Mouse (Mus musculus) limb, embryonic 13.5 days (tissue): Measurements from ENCODE around the gene Uts2r. TPM values are rescaled to one million over a fixed set of nuclear protein-coding genes. Genes with fewer than 3 reads are reported as not detected.

Experiments used
- ATAC-seq: fragments of 200-750 bp; cut with Nextera tagmentation; 2 replicates; pipeline ENCODE4 v1.8.0; 2017; ENCODE audit warnings: low read depth, moderate number of reproducible peaks, moderate TSS enrichment; ENCODE audit not compliant: low FRiP score
- H3K27ac ChIP-seq: fragments of 300-500 bp; sonication (generic); 2 replicates; pipeline ENCODE4 v1.5.1; 2015; ENCODE audit warnings: inconsistent platforms, mild to moderate bottlenecking, moderate library complexity
- H3K27me3 ChIP-seq: fragments of 300-500 bp; sonication (generic); 2 replicates; pipeline ENCODE4 v1.6.1; 2015; ENCODE audit warnings: mild to moderate bottlenecking, inconsistent platforms
- H3K36me3 ChIP-seq: fragments of 300-500 bp; sonication (generic); 2 replicates; pipeline ENCODE4 v1.6.1; 2015; ENCODE audit warnings: inconsistent platforms, mild to moderate bottlenecking, moderate library complexity
- H3K4me1 ChIP-seq: fragments of 300-500 bp; sonication (generic); 2 replicates; pipeline ENCODE4 v1.6.1; 2015; ENCODE audit warnings: inconsistent platforms
- H3K4me2 ChIP-seq: fragments of 300-500 bp; sonication (generic); replicated peaks from 2 replicates; pipeline ENCODE4 v1.6.1; 2015; ENCODE audit warnings: inconsistent platforms, mild to moderate bottlenecking, moderate library complexity
- H3K4me3 ChIP-seq: fragments of 300-500 bp; sonication (generic); 2 replicates; pipeline ENCODE4 v1.5.1; 2015; ENCODE audit warnings: moderate library complexity, mild to moderate bottlenecking, inconsistent platforms
- H3K9ac ChIP-seq: fragments of 300-500 bp; sonication (generic); 2 replicates; pipeline ENCODE4 v1.6.1; 2015; ENCODE audit warnings: mild to moderate bottlenecking, inconsistent platforms
- H3K9me3 ChIP-seq: fragments of 300-500 bp; sonication (generic); 2 replicates; pipeline ENCODE4 v1.6.1; 2016; ENCODE audit warnings: inconsistent platforms
- WGBS: fragments of 180-500 bp; shearing (Covaris S2); methylation state at CpG from one replicate; pipeline ENCODE4 v1.1.7; 2015; 5-methylcytosine and 5-hydroxymethylcytosine counted together
- polyA plus RNA-seq: library from polyadenylated mRNA; unstranded; fragments of >200 nt; fragmentation: Nextera tagmentation; extraction: Ambion mirVana; gene quantifications from 2 replicates; pipeline ENCODE4 v1.2.1, GENCODE M21; 2015

Uts2r gene
- polyA plus RNA-seq, 1 experiment from 2014 or later = 1.3 TPM

- H3K36me3 ChIP-seq = no peaks in the 10 kb centered on the region
- WGBS = 52% methylated on average over 1 of the region's 1 CpGs
Observed at GRCm38 (mm10) chr11:121129616-121130015, 30.5 kb upstream of the Uts2r start.

DNA sequence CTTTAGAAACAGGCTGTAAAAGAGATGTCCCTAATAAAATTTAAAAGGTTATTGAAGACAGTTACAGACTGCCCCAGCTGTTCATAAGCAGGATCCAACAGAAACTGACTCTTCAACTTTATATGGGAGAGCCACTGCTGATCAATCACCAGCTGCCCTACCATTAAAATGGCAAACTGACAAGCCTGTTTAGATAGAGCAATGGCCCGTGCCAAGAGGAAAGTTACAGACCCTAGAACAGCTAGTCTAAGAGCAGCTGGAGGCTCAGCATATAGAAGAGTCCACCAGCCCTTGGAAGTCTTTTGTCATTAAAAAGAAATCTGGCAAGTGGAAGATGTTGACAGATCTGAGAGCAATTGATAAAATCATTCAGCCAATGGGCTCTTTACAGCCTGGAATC lies 25.5 kb upstream of the Uts2r start:
- Histone ChIP-seq H3K27ac (no peak overlapping the region), H3K9me3 (no peaks in the 10 kb centered on the region), H3K4me2 (no peak overlapping the region), H3K4me3 (no peak overlapping the region), H3K27me3 (no peaks in the 10 kb centered on the region), H3K36me3 (no peaks in the 10 kb centered on the region), H3K9ac (no peak overlapping the region), H3K4me1 (no peaks in the 10 kb centered on the region)
- WGBS = 45% methylated on average over 1 of the region's 1 CpGs
- ATAC-seq = no peak

More at GRCm38 (mm10) chr11:121129616-121130015, 30.5 kb upstream of the Uts2r start:
- H3K27me3 ChIP-seq = no peaks in the 10 kb centered on the region
- no peaks in the 10 kb centered on the region for H3K4me1 ChIP-seq
- no peak for ATAC-seq
- no peak overlapping the region for H3K9ac ChIP-seq
- no peak overlapping the region for H3K27ac ChIP-seq
- no peaks in the 10 kb centered on the region for H3K9me3 ChIP-seq
- no peak overlapping the region for H3K4me2 ChIP-seq
- no peak overlapping the region for H3K4me3 ChIP-seq

- H3K36me3 ChIP-seq = no peaks in the 10 kb centered on the region
- no peaks in the 10 kb centered on the region for H3K4me1 ChIP-seq
- no peak overlapping the region for H3K4me3 ChIP-seq
- no peaks in the 10 kb centered on the region for H3K9me3 ChIP-seq
- no peak overlapping the region for H3K9ac ChIP-seq
- H3K27ac ChIP-seq = no peak overlapping the region
- ATAC-seq = no peak
- no peak overlapping the region for H3K4me2 ChIP-seq
- WGBS = 91% methylated on average over 5 of the region's 5 CpGs
- no peaks in the 10 kb centered on the region for H3K27me3 ChIP-seq
Observed at GRCm38 (mm10) chr11:121137682-121138081, 22.4 kb upstream of the Uts2r start.

GRCm38 (mm10) chr11:121138732-121139131 lies 21.3 kb upstream of the Uts2r start:
- Histone ChIP-seq H3K9ac (no peak overlapping the region; the same call in 1 of the 2 replicates), H3K9me3 (no peaks in the 10 kb centered on the region), H3K4me2 (no peak overlapping the region), H3K27ac (no peak overlapping the region), H3K4me1 (no peaks in the 10 kb centered on the region), H3K27me3 (no peaks in the 10 kb centered on the region), H3K4me3 (no peak overlapping the region), H3K36me3 (no peaks in the 10 kb centered on the region)
- ATAC-seq = no peak
- 48% methylated on average over 6 of the region's 6 CpGs for WGBS

GRCm38 (mm10) chr11:121143325-121144015 lies 16.6 kb upstream of the Uts2r start:
- H3K27ac ChIP-seq = no peak overlapping the region
- 78% methylated on average over 9 of the region's 9 CpGs for WGBS
- ATAC-seq = no peak

GRCm38 (mm10) chr11:121145865-121146264 lies 14.2 kb upstream of the Uts2r start, which contains the start of gene Tex19.1:
Gene Tex19.1, plus strand, starts transcription at chr11:121146143.
- 88% methylated on average over 22 of the region's 22 CpGs for WGBS
- Histone ChIP-seq H3K4me2 (no peak within 1 kb of the TSS), H3K9me3 (no peaks in the 10 kb centered on the region), H3K4me3 (no peak within 1 kb of the TSS), H3K27ac (no peak within 1 kb of the TSS), H3K4me1 (no peaks in the 10 kb centered on the region), H3K27me3 (no peaks in the 10 kb centered on the region), H3K36me3 (no peaks in the 10 kb centered on the region), H3K9ac (no peak within 1 kb of the TSS)
- ATAC-seq = no peak

More at GRCm38 (mm10) chr11:121143325-121144015, 16.6 kb upstream of the Uts2r start:
- no peak overlapping the region for H3K4me3 ChIP-seq
- H3K9ac ChIP-seq = no peak overlapping the region
- H3K36me3 ChIP-seq = no peaks in the 10 kb centered on the region
- H3K4me1 ChIP-seq = no peaks in the 10 kb centered on the region
- no peaks in the 10 kb centered on the region for H3K27me3 ChIP-seq
- no peak overlapping the region for H3K4me2 ChIP-seq
- no peaks in the 10 kb centered on the region for H3K9me3 ChIP-seq

DNA sequence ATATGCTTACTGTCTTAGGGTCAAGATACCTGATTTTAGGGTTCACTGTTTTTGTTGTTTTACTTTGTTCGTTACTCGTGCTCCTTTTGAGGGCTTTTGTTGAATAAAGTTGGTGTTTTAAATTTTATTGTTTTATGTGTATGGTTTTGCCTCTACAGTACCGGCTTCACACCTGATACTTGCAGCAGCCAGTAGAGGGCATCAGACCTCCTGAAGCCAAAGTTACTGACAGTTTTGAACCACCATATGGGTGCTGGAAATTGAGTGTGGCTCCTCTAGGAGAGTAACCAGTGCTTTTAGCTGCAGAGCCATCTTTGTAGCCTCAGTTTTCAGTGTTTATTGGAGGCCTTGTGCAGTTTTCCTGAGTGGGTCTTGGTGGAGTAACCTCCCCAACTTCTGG lies 11.9 kb upstream of the Uts2r start:
- Histone ChIP-seq H3K4me3 (no peak overlapping the region), H3K4me2 (no peak overlapping the region), H3K9ac (no peak overlapping the region), H3K4me1 (no peaks in the 10 kb centered on the region), H3K27me3 (0 out of 2 replicates have a peak, but pooled peaks cover 4% of the 10 kb centered on the region), H3K27ac (no peak overlapping the region), H3K36me3 (no peaks in the 10 kb centered on the region), H3K9me3 (no peaks in the 10 kb centered on the region)
- WGBS = 78% methylated on average over 3 of the region's 3 CpGs
- ATAC-seq = no peak

DNA sequence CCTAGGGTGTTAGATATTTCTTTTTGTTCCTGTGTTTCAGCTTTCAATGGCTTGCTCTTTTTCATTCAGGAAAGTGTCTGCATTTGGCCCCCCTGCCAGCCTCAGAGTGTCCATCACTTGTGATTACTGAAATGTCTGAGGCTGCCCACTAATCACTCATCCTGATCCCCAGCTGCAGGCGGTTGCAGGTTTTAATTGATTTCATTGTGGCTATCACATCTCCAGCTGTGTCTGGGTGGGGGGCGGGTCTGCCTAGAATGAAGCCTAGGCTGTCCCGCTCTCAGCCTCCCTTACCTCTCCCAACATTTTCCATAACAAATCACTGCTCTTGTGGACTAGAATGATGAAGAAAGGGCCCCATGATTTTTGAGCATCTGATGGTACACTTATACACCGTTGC lies 5.9 kb upstream of the Uts2r start:
- Histone ChIP-seq H3K9me3 (no peaks in the 10 kb centered on the region), H3K9ac (no peak overlapping the region), H3K4me2 (no peak overlapping the region), H3K36me3 (no peaks in the 10 kb centered on the region), H3K27me3 (peaks cover 54% of the 10 kb centered on the region), H3K27ac (no peak overlapping the region), H3K4me3 (no peak overlapping the region), H3K4me1 (peaks cover 10% of the 10 kb centered on the region)
- 46% methylated on average over 4 of the region's 4 CpGs for WGBS
- no peak for ATAC-seq

DNA sequence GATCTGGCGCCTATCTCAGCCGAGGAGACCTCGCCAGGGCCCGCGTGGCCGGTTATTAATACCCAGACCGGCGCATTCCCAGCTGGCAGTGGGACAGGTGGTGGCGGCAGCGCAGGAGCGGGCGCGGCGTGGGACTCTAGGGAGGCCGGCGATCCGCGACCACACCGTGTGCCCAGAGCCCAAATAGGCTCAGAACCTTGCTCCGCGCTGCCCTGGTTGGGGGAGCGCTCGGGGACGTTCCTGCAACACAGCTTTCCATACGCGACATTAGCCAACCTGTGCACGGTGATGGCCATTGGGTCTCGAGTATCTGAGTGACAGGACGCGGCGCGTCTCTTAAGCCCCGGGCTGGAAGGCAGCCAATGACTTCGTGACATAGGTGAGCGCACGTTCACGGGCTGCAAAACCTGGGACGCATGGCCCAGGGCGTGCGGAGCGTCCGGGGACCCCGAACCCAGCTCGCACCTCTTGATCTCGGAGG lies 3.6 kb upstream of the Uts2r start:
- Histone ChIP-seq H3K4me2 (peak overlapping the region; percentile 71), H3K27me3 (peaks cover 54% of the 10 kb centered on the region), H3K4me1 (peaks cover 10% of the 10 kb centered on the region), H3K36me3 (no peaks in the 10 kb centered on the region), H3K9ac (peak overlapping the region; percentile 43; the same call in 1 of the 2 replicates), H3K4me3 (peak overlapping the region; percentile 42), H3K9me3 (no peaks in the 10 kb centered on the region), H3K27ac (no peak overlapping the region)
- peak; percentile 66 for ATAC-seq
- WGBS = 2% methylated on average over 45 of the region's 45 CpGs

GRCm38 (mm10) chr11:121160636-121161346 lies 720 bp downstream of the Uts2r start:
- Histone ChIP-seq H3K9me3 (no peaks in the 10 kb centered on the region), H3K4me3 (no peak overlapping the region), H3K27me3 (peaks cover 25% of the 10 kb centered on the region), H3K36me3 (no peaks in the 10 kb centered on the region), H3K27ac (no peak overlapping the region), H3K9ac (no peak overlapping the region), H3K4me2 (no peak overlapping the region), H3K4me1 (peaks cover 10% of the 10 kb centered on the region)
- ATAC-seq = no peak
- 87% methylated on average over 26 of the region's 26 CpGs for WGBS

DNA sequence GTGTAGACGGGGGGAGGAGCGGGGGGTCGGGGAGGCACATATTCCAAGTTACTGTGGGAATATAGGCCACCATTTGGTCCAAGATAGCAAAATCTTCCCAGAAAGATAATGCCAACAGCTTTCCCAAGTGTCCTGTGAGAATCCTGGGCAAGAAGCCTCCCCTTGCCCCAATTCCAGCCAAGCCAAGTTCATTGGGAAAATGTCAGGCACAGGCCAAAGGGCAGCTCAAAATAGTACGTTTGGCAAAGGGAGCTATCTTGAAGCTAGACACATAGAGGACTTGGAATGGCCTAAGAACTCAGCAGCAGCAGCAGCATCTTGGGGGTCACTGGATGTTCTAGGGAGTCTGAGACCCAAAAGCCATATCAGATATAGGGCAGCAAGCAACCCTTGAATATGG lies 3.7 kb downstream of the Uts2r start:
- Histone ChIP-seq H3K4me1 (no peaks in the 10 kb centered on the region), H3K27ac (no peak overlapping the region), H3K9ac (no peak overlapping the region), H3K36me3 (no peaks in the 10 kb centered on the region), H3K4me3 (no peak overlapping the region), H3K9me3 (no peaks in the 10 kb centered on the region), H3K27me3 (no peaks in the 10 kb centered on the region), H3K4me2 (no peak overlapping the region)
- no peak for ATAC-seq
- WGBS = 77% methylated on average over 4 of the region's 4 CpGs

DNA sequence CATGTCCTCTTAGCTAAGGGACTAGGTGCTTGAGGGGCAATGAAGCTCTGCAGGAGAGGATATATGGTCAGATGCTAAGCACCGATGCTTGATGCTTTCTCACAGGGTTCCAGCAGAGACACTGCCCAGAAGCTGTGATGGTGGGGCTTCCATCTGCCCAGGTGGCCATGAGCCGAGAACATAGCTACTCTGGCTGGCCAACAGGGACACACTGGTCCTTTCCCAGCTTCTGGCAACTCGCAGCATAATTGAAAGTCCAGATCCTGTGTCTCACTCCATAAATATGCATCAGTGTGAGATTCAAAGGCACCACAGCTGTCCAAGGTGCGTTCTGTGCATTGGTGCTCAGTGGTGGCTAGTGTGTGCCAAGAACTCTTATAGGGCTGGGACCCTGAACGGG lies 13.1 kb downstream of the Uts2r start:
- WGBS = 64% methylated on average over 5 of the region's 5 CpGs
- H3K9me3 ChIP-seq = no peaks in the 10 kb centered on the region
- H3K4me3 ChIP-seq = no peak overlapping the region
- no peak for ATAC-seq
- no peak overlapping the region for H3K27ac ChIP-seq
- H3K9ac ChIP-seq = no peak overlapping the region
- no peak overlapping the region for H3K4me2 ChIP-seq
- H3K27me3 ChIP-seq = no peaks in the 10 kb centered on the region
- no peaks in the 10 kb centered on the region for H3K4me1 ChIP-seq
- H3K36me3 ChIP-seq = no peaks in the 10 kb centered on the region
